ENCODE assay signal across 8 mouse cellular contexts in genomic region chr1:43006051-43006514, GRCm38 (mm10). TPM values are rescaled to one million over a fixed set of nuclear protein-coding genes. Genes with fewer than 3 reads are reported as not detected.
A peak's percentile ranks its signal among the peaks of the same experiment; 100 is the strongest.
DNase-seq lines count a peak whose midpoint lies in the region; ATAC-seq lines count a peak whose summit lies in the region.
"Had no signal": no experiment of that assay in that cellular context is flagged by ENCODE, and none has a peak within 500 bp of the region (broad histone marks: within the 10 kb centered on the region; RNA-seq: fewer than 3 reads in every experiment).

No protein-coding gene starts in this region.

- peak; percentile 39 for DNase-seq in right cerebral cortex, adult 18-20 months
- DNase-seq in right cerebral cortex, postnatal 14 days: no peak
- DNase-seq in frontal cortex, postnatal 10 days (ENCODE audit: low spot score in 2 of 2): peak; percentile 9
- peak; percentile 59 for DNase-seq in limb, embryonic 10.5 days (ENCODE audit: low spot score)
- DNase-seq in ovary, adult 18-20 months (ENCODE audit: low spot score): no peak

- no peak overlapping the region for H3K9ac ChIP-seq in intestine, embryonic 15.5 days
- H3K9ac ChIP-seq: liver, embryonic 14.5 days had no signal

- WGBS in limb, embryonic 10.5 days: 51% methylated on average over 13 of the region's 13 CpGs
- WGBS in intestine, embryonic 15.5 days: 65% methylated on average over 13 of the region's 13 CpGs

- H3K4me1 ChIP-seq in limb, embryonic 10.5 days: peaks cover 19% of the 10 kb centered on the region
- no peaks in the 10 kb centered on the region for H3K4me1 ChIP-seq in intestine, embryonic 15.5 days (replicated peaks)

- H3K4me2 ChIP-seq in intestine, embryonic 15.5 days (replicated peaks): no peak overlapping the region

- no peaks in the 10 kb centered on the region for H3K27me3 ChIP-seq in limb, embryonic 10.5 days (ENCODE audit: low read depth, poor library complexity, severe bottlenecking)
- no peaks in the 10 kb centered on the region for H3K27me3 ChIP-seq in intestine, embryonic 15.5 days (replicated peaks)

- ATAC-seq in activated CD4-positive, CD25-positive, alpha-beta regulatory T cell, adult 4 months: no peak
- no peak for ATAC-seq in intestine, embryonic 15.5 days

- no peaks in the 10 kb centered on the region for H3K36me3 ChIP-seq in limb, embryonic 10.5 days
- no peaks in the 10 kb centered on the region for H3K36me3 ChIP-seq in intestine, embryonic 15.5 days

- H3K27ac ChIP-seq in limb, embryonic 10.5 days: peak overlapping the region; percentile 19; the same call in 1 of the 2 replicates
- H3K27ac ChIP-seq in intestine, embryonic 15.5 days: no peak overlapping the region
- H3K27ac ChIP-seq: liver, embryonic 14.5 days had no signal

- no peaks in the 10 kb centered on the region for H3K9me3 ChIP-seq in limb, embryonic 10.5 days (replicated peaks)
- H3K9me3 ChIP-seq in intestine, embryonic 15.5 days: no peaks in the 10 kb centered on the region

- H3K4me3 ChIP-seq in limb, embryonic 10.5 days: 0 out of 2 replicates have a peak overlapping the region, but pooled peaks have one; percentile 21
- no peak overlapping the region for H3K4me3 ChIP-seq in intestine, embryonic 15.5 days (replicated peaks)

RNA-seq across cellular contexts. Expression of gene Gpr45, which starts 53.4 kb away (rescaled TPM):
- polyA plus RNA-seq in limb, embryonic 10.5 days (2016; fragmentation: Nextera tagmentation; extraction: Ambion mirVana): 7.6 and 10.7 TPM in 2 replicates
- 1 to 10 TPM; 4.1 to 5.0 TPM for polyA plus RNA-seq in activated CD4-positive, CD25-positive, alpha-beta regulatory T cell, adult 4 months (2017; shearing (Covaris generic))
- polyA plus RNA-seq in intestine, embryonic 15.5 days (2015; fragmentation: Nextera tagmentation; extraction: Ambion mirVana): 4.5 and 4.9 TPM in 2 replicates

Comparison
In these comparisons a context has a peak if more than half of its experiments do, and no peak if none do; other contexts are left out.
1. DNase-seq: peak in right cerebral cortex, adult 18-20 months (single experiment), frontal cortex, postnatal 10 days (2 of 2) and limb, embryonic 10.5 days (single experiment); none in right cerebral cortex, postnatal 14 days (single experiment) and ovary, adult 18-20 months (single experiment).